Mouse (Mus musculus): ENCODE data around the gene St14.

GRCm38 (mm10) chr9:31167305-31167704, 35.7 kb upstream of the St14 start:
- no peak for TF ChIP-seq MAX (IDR thresholded peaks at IDR 0.05)
- no peak for TF ChIP-seq CTCF (IDR thresholded peaks at IDR 0.05; ENCODE audit: control insufficient read depth, insufficient read depth, insufficient read length)
- no peak for TF ChIP-seq MYOG (IDR thresholded peaks at IDR 0.05; ENCODE audit: control insufficient read depth, extremely low read depth, insufficient read length)
- no peak for TF ChIP-seq USF1 (IDR thresholded peaks at IDR 0.05; ENCODE audit: low read depth)
- no peak for TF ChIP-seq MYOD1 (IDR thresholded peaks at IDR 0.05; ENCODE audit: control insufficient read depth, insufficient read length, low read depth)
- no peak for TF ChIP-seq FOSL1 (IDR thresholded peaks at IDR 0.05; ENCODE audit: insufficient read depth, low read length, poor library complexity, severe bottlenecking)
- TF ChIP-seq CEBPB (IDR thresholded peaks at IDR 0.05; ENCODE audit: low read depth) = no peak

All from C2C12 (cell line).